Mouse (Mus musculus) adrenal gland, postnatal 25 days (tissue): ENCODE measurements around the gene 4930558K02Rik. TPM values are rescaled to one million over a fixed set of nuclear protein-coding genes. Genes with fewer than 3 reads are reported as not detected.

Experiments
- DNase-seq: peaks from one replicate; pipeline ENCODE4 v3.0.0; 2021; ENCODE audit warnings: mixed read lengths
- total RNA-seq: library from RNA; stranded (reverse); gene quantifications from 2 replicates; pipeline ENCODE4 v1.2.3, GENCODE M21; 2021

4930558K02Rik gene
- total RNA-seq, 1 experiment from 2014 or later = not detected

GRCm38 (mm10) chr1:161951009-161951779 lies 28.2 kb downstream of the 4930558K02Rik start:
- DNase-seq = no peak

GRCm38 (mm10) chr1:161942082-161942481 lies 37.4 kb downstream of the 4930558K02Rik start:
- no peak for DNase-seq

GRCm38 (mm10) chr1:161932286-161932685 lies 47.1 kb downstream of the 4930558K02Rik start:
- no peak for DNase-seq

GRCm38 (mm10) chr1:161931817-161932216 lies 47.6 kb downstream of the 4930558K02Rik start:
- DNase-seq = no peak

- DNase-seq = no peak
Observed at GRCm38 (mm10) chr1:161931313-161931712, 48.1 kb downstream of the 4930558K02Rik start.

- no peak for DNase-seq
Observed at GRCm38 (mm10) chr1:161927976-161928375, 51.5 kb downstream of the 4930558K02Rik start.

- peak; percentile 10 for DNase-seq
Observed at GRCm38 (mm10) chr1:161925281-161925805, 54.1 kb downstream of the 4930558K02Rik start.

- DNase-seq = no peak
Observed at GRCm38 (mm10) chr1:161924321-161924720, 55.1 kb downstream of the 4930558K02Rik start.

GRCm38 (mm10) chr1:161921928-161922327 lies 57.5 kb downstream of the 4930558K02Rik start:
- DNase-seq = no peak

GRCm38 (mm10) chr1:161920475-161921454 lies 58.7 kb downstream of the 4930558K02Rik start:
- no peak for DNase-seq

GRCm38 (mm10) chr1:161919594-161919993 lies 59.8 kb downstream of the 4930558K02Rik start:
- DNase-seq = no peak

GRCm38 (mm10) chr1:161918682-161919372 lies 60.6 kb downstream of the 4930558K02Rik start:
- no peak for DNase-seq

- DNase-seq = no peak
Observed at GRCm38 (mm10) chr1:161917940-161918484, 61.4 kb downstream of the 4930558K02Rik start.

GRCm38 (mm10) chr1:161916036-161916435 lies 63.4 kb downstream of the 4930558K02Rik start:
- DNase-seq = no peak

GRCm38 (mm10) chr1:161913648-161913984 lies 65.8 kb downstream of the 4930558K02Rik start:
- no peak for DNase-seq

GRCm38 (mm10) chr1:161912940-161913647 lies 66.3 kb downstream of the 4930558K02Rik start:
- no peak for DNase-seq

- no peak for DNase-seq
Observed at GRCm38 (mm10) chr1:161909074-161909473, 70.4 kb downstream of the 4930558K02Rik start.

GRCm38 (mm10) chr1:161907795-161908457 lies 71.5 kb downstream of the 4930558K02Rik start:
- no peak for DNase-seq

- DNase-seq = no peak
Observed at GRCm38 (mm10) chr1:161907111-161907510, 72.3 kb downstream of the 4930558K02Rik start.

- DNase-seq = no peak
Observed at GRCm38 (mm10) chr1:161902692-161903452, 76.6 kb downstream of the 4930558K02Rik start.
